Mouse (Mus musculus) liver, embryonic 15.5 days (tissue): ENCODE data around the gene Amtn. TPM values are rescaled to one million over a fixed set of nuclear protein-coding genes. Genes with fewer than 3 reads are reported as not detected.
"Not testable (repeated sequence)": the region's sequence is repeated elsewhere in the genome, so short reads cannot be mapped to it uniquely, and the experiment has no call there.

Source experiments
- ATAC-seq: fragments of 200-750 bp; cut with Nextera tagmentation; 2 replicates; pipeline ENCODE4 v1.8.0; 2017; ENCODE audit warnings: moderate number of reproducible peaks, mild to moderate bottlenecking, moderate library complexity; ENCODE audit not compliant: insufficient read depth
- H3K27ac ChIP-seq: fragments of 300-500 bp; sonication (generic); replicated peaks from 2 replicates; pipeline ENCODE4 v1.5.1; 2015; ENCODE audit warnings: mild to moderate bottlenecking, inconsistent platforms
- H3K27me3 ChIP-seq: fragments of 300-500 bp; sonication (generic); 2 replicates; pipeline ENCODE4 v1.6.1; 2015; ENCODE audit warnings: mild to moderate bottlenecking, inconsistent platforms
- H3K36me3 ChIP-seq: fragments of 300-500 bp; sonication (generic); replicated peaks from 2 replicates; pipeline ENCODE4 v1.6.1; 2015; ENCODE audit warnings: moderate library complexity, mild to moderate bottlenecking, inconsistent platforms
- H3K4me1 ChIP-seq: fragments of 300-500 bp; sonication (generic); replicated peaks from 2 replicates; pipeline ENCODE4 v1.6.1; 2015; ENCODE audit warnings: inconsistent platforms
- H3K4me2 ChIP-seq: fragments of 300-500 bp; sonication (generic); 2 replicates; pipeline ENCODE4 v1.6.1; 2015; ENCODE audit warnings: moderate library complexity, mild to moderate bottlenecking, inconsistent platforms
- H3K4me3 ChIP-seq: fragments of 300-500 bp; sonication (generic); replicated peaks from 2 replicates; pipeline ENCODE4 v1.5.1; 2015; ENCODE audit warnings: mild to moderate bottlenecking, inconsistent platforms
- H3K9ac ChIP-seq: fragments of 300-500 bp; sonication (generic); 2 replicates; pipeline ENCODE4 v1.6.1; 2015; ENCODE audit warnings: moderate library complexity, mild to moderate bottlenecking, inconsistent platforms
- H3K9me3 ChIP-seq: fragments of 300-500 bp; sonication (generic); replicated peaks from 2 replicates; pipeline ENCODE4 v1.6.1; 2016; ENCODE audit warnings: inconsistent platforms
- WGBS: fragments of 180-500 bp; shearing (Covaris S2); methylation state at CpG from one replicate; pipeline ENCODE4 v1.1.7; 2015; ENCODE audit warnings: mixed read lengths; ENCODE audit not compliant: insufficient replicate concordance; 5-methylcytosine and 5-hydroxymethylcytosine counted together
- polyA plus RNA-seq: library from polyadenylated mRNA; unstranded; fragments of >200 nt; fragmentation: Nextera tagmentation; extraction: Ambion mirVana; gene quantifications from 2 replicates; pipeline ENCODE4 v1.2.1, GENCODE M21; 2015

Amtn gene
- polyA plus RNA-seq, 1 experiment from 2014 or later = not detected

DNA sequence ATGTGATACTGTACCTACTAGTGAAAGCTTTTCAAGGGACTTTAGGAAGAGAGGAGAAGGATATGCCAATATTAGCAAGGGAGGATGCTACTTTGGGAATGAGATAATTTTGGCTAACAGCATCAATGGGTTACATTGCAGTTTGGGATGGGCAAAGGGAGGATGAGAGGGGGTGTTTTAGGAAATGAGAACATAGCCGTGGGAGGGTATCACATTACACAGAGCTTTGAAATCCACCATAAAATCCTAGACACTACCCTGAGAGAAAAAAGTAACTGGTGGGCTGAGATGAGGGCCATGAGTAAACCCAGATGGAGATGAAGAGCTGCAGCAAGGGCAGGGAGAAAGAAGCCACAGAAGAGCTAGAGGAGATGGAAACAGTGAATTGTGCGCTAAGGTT lies 49.0 kb downstream of the Amtn start:
- not testable (repeated sequence) for H3K4me3 ChIP-seq, H3K9me3 ChIP-seq, H3K27ac ChIP-seq, ATAC-seq, H3K36me3 ChIP-seq, H3K27me3 ChIP-seq, H3K4me2 ChIP-seq, H3K4me1 ChIP-seq, H3K9ac ChIP-seq
- WGBS = 57% methylated on average over 2 of the region's 2 CpGs

DNA sequence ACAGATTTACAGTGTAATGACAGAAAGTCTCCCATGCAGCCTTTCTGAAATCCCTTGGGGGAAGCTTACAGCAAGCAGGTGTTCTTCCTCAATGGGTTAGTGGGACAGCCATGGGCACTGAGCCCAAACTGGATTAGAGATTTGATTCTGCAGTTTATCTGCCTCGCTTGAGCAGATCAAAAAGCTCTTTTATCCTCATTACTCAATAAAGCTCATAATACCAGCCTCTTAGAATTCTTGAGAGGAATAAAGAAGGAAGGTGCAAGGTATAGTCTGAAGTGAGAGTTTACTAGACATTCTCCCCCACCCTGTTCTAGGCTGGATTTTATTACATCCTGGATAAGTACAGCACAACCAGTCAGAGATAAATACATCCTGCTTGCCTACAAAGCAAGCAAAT lies 50.8 kb downstream of the Amtn start:
- Histone ChIP-seq H3K4me1 (no peaks in the 10 kb centered on the region), H3K4me3 (no peak overlapping the region), H3K9me3 (no peaks in the 10 kb centered on the region), H3K36me3 (no peaks in the 10 kb centered on the region), H3K27ac (no peak overlapping the region), H3K27me3 (no peaks in the 10 kb centered on the region), H3K4me2 (no peak overlapping the region), H3K9ac (no peak overlapping the region)
- ATAC-seq = no peak
- WGBS = 49% methylated on average over 1 of the region's 1 CpGs

Other genes with a start within 250 kb of the Amtn start
- gene Gm11115, start 222.0 kb upstream of the Amtn start, polyA plus RNA-seq = not detected in 2 replicates
- gene Gm7714, start 107.2 kb upstream of the Amtn start, polyA plus RNA-seq = not detected in 2 replicates
- not detected in 2 replicates for gene Prol1, start 58.8 kb upstream of the Amtn start, polyA plus RNA-seq
- not detected in 2 replicates for gene Ambn, start 79.9 kb downstream of the Amtn start, polyA plus RNA-seq
- not detected in 2 replicates for gene Enam, start 111.9 kb downstream of the Amtn start, polyA plus RNA-seq
- 0.06 and 0.12 TPM in 2 replicates for gene Jchain, start 151.8 kb downstream of the Amtn start, polyA plus RNA-seq
- 27.6 and 28.0 TPM in 2 replicates for gene Utp3, start 178.4 kb downstream of the Amtn start, polyA plus RNA-seq
- 4.5 and 5.6 TPM in 2 replicates for gene Rufy3, start 188.9 kb downstream of the Amtn start, polyA plus RNA-seq